Mouse (Mus musculus) kidney, adult 2 months (tissue): ENCODE results near the gene Cyp4a29. TPM values are rescaled to one million over a fixed set of nuclear protein-coding genes. Genes with fewer than 3 reads are reported as not detected.
"Not testable (repeated sequence)": the region's sequence is repeated elsewhere in the genome, so short reads cannot be mapped to it uniquely, and the experiment has no call there.

Source experiments
- DNase-seq: peaks from one replicate; pipeline ENCODE4 v3.0.0; 2021
- H3K27ac ChIP-seq: fragments of 200-500 bp; 2 replicates; pipeline ENCODE4 v1.5.1; 2012; ENCODE audit warnings: low read depth, low read length, control low read depth, inconsistent platforms; ENCODE audit not compliant: insufficient read depth
- H3K27me3 ChIP-seq: fragments of 200-500 bp; replicated peaks from 2 replicates; pipeline ENCODE4 v1.6.1; 2012; ENCODE audit warnings: mild to moderate bottlenecking, moderate library complexity, low read length, inconsistent platforms; ENCODE audit not compliant: control insufficient read depth, insufficient read depth
- H3K36me3 ChIP-seq: fragments of 200-500 bp; 2 replicates; pipeline ENCODE4 v1.6.1; 2012; ENCODE audit warnings: mild to moderate bottlenecking, moderate library complexity, low read length, inconsistent platforms; ENCODE audit not compliant: control insufficient read depth, insufficient read depth
- H3K4me1 ChIP-seq: fragments of 200-500 bp; 2 replicates; pipeline ENCODE4 v1.6.1; 2011; ENCODE audit warnings: low read length; ENCODE audit not compliant: control insufficient read depth, insufficient read depth
- H3K4me3 ChIP-seq: fragments of 200-500 bp; 2 replicates; pipeline ENCODE4 v1.5.1; 2011; ENCODE audit warnings: mild to moderate bottlenecking, low read depth, low read length, control low read depth; ENCODE audit not compliant: insufficient read depth
- CTCF ChIP-seq: fragments of 200-500 bp; conservative IDR thresholded peaks from 2 replicates; pipeline ENCODE4 v1.5.1; 2011; ENCODE audit warnings: low read depth, mild to moderate bottlenecking, control low read depth, low read length, moderate library complexity, mixed read lengths; ENCODE audit not compliant: insufficient read depth, insufficient read length
- WGBS: fragments of 180-500 bp; shearing (Covaris S2); methylation state at CpG from one replicate; pipeline ENCODE4 v1.1.7; 2018; 5-methylcytosine and 5-hydroxymethylcytosine counted together
- polyA plus RNA-seq: library from polyadenylated mRNA; depleted of rRNA; stranded (reverse); fragments of >200 nt; gene quantifications from 2 replicates; pipeline ENCODE4 v1.2.3, GENCODE M21; 2012; rRNA removed

The Cyp4a29 gene
- polyA plus RNA-seq, 1 experiment, result not detected

DNA sequence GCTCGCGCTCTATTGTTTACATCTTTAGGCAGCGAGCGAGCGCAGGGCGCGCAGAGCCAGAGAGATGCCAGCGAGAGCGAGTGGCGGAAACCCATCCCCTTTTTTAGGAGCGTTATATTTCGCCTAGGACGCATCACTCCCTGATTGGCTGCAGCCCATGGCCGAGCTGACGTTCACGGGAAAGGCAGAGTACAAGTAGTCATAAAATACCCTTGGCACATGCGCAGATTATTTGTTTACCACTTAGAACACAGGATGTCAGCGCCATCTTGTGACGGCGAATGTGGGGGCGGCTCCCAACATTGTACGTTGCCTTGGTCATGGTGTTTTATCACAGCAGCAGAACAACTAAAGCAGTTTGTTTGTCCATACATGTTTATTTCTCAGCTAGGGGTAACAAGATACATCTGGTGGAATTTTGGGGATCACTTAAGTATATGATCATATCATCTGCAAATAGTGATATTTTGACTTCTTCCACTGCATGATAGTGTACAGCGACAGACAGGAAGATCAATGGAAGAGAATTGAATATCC is 39.4 kb downstream of the Cyp4a29 start:
- not testable (repeated sequence) for H3K4me1 ChIP-seq, H3K36me3 ChIP-seq, H3K27ac ChIP-seq, H3K27me3 ChIP-seq
- peak; percentile 28; the same call in 1 of the 2 replicates for TF ChIP-seq CTCF
- peak; percentile 15 for DNase-seq
- 14% methylated on average over 23 of the region's 23 CpGs for WGBS
- H3K4me3 ChIP-seq, result 0 out of 2 replicates have a peak overlapping the region, but pooled peaks have one; percentile 30

DNA sequence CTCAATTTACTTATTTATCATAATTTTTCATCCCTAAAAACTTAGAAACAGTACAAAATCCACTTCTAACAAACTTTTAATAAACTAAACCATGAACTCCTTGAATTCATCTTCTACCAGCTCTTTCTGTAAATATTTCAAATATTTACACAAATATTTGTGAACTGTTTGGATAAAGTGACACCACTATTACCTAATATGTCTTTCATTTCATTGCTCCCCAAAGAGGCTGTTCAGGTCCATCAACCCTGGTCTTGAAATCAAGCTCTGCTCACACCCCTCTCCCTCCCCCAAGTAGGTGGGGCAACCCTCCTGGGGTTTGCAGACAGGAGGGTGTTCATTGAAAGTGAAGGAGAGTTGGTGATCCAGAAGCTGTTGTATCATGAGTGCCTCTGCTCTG is 56.9 kb downstream of the Cyp4a29 start, which contains the start of gene Cyp4a12a:
TSS of gene Cyp4a12a (plus strand) at position 301 of the 400 bp plus-strand sequence.
- not testable (repeated sequence) for H3K27ac ChIP-seq, H3K4me3 ChIP-seq, H3K4me1 ChIP-seq, H3K36me3 ChIP-seq, H3K27me3 ChIP-seq
- DNase-seq, result peak; percentile 24

Other genes with a start within 250 kb of the Cyp4a29 start
- gene Stil, start 241.9 kb upstream of the Cyp4a29 start, polyA plus RNA-seq, result 0.11 and 0.13 TPM in 2 replicates
- 1.7 and 1.8 TPM in 2 replicates for gene Tal1, start 185.7 kb upstream of the Cyp4a29 start, polyA plus RNA-seq
- 3,641 and 4,008 TPM in 2 replicates for gene Pdzk1ip1, start 153.4 kb upstream of the Cyp4a29 start, polyA plus RNA-seq
- 0.04 and 0.06 TPM in 2 replicates for gene Cyp4x1, start 107.8 kb upstream of the Cyp4a29 start, polyA plus RNA-seq
- gene Cyp4a12a, start 57.0 kb downstream of the Cyp4a29 start, polyA plus RNA-seq, result 6.4 and 7.6 TPM in 2 replicates
- 2.3 and 2.8 TPM in 2 replicates for gene Cyp4a12b, start 169.5 kb downstream of the Cyp4a29 start, polyA plus RNA-seq
- not detected in 2 replicates for gene Cyp4a30b, start 210.5 kb downstream of the Cyp4a29 start, polyA plus RNA-seq